ENCODE assay signal across 22 mouse cellular contexts in genomic region chr2:65213675-65214074, GRCm38 (mm10). TPM values are rescaled to one million over a fixed set of nuclear protein-coding genes. Genes with fewer than 3 reads are reported as not detected.
DNase-seq lines count a peak whose midpoint lies in the region; ATAC-seq and TF ChIP-seq lines count a peak whose summit lies in the region.
"Had no signal": no experiment of that assay in that cellular context is flagged by ENCODE, and none has a peak within 500 bp of the region (broad histone marks: within the 10 kb centered on the region; RNA-seq: fewer than 3 reads in every experiment).

No protein-coding gene starts in this region.

- WGBS in kidney, embryonic 14.5 days: 71% methylated on average over 3 of the region's 3 CpGs
- 46% methylated on average over 3 of the region's 3 CpGs for WGBS in kidney, adult 2 months
- WGBS in kidney, embryonic 16.5 days: 82% methylated on average over 3 of the region's 3 CpGs
- WGBS in kidney, embryonic 15.5 days: 80% methylated on average over 3 of the region's 3 CpGs

- TF ChIP-seq POLR2A in kidney, adult 2 months (IDR thresholded peaks at IDR 0.05; ENCODE audit: low read depth, low read length): no peak

- TF ChIP-seq CTCF in kidney, adult 2 months (conservative IDR thresholded peaks at IDR 0.05; ENCODE audit: insufficient read depth, insufficient read length, low read depth, low read length): no peak

- H3K36me3 ChIP-seq in kidney, embryonic 14.5 days (ENCODE audit: control insufficient read depth, insufficient read depth, low read length): no peaks in the 10 kb centered on the region
- H3K36me3 ChIP-seq in kidney, adult 2 months (ENCODE audit: control insufficient read depth, insufficient read depth, low read length): no peaks in the 10 kb centered on the region; the same call in 1 of the 2 replicates
- no peaks in the 10 kb centered on the region for H3K36me3 ChIP-seq in kidney, embryonic 16.5 days (ENCODE audit: insufficient read depth, low read length)
- no peaks in the 10 kb centered on the region for H3K36me3 ChIP-seq in kidney, embryonic 15.5 days
- H3K36me3 ChIP-seq: G1E had no signal

- ATAC-seq in kidney, embryonic 14.5 days (ENCODE audit: low FRiP score, low TSS enrichment): no peak
- ATAC-seq in kidney, embryonic 16.5 days (ENCODE audit: low FRiP score, low TSS enrichment): no peak
- no peak for ATAC-seq in kidney, embryonic 15.5 days (replicated peaks; ENCODE audit: low FRiP score)
- ATAC-seq: activated CD4-positive, CD25-positive, alpha-beta regulatory T cell, adult 4 months; Patski had no signal

- H3K4me3 ChIP-seq in kidney, embryonic 14.5 days (ENCODE audit: low read length): no peak overlapping the region
- no peak overlapping the region for H3K4me3 ChIP-seq in kidney, adult 2 months (ENCODE audit: insufficient read depth, low read depth, low read length)
- H3K4me3 ChIP-seq in kidney, embryonic 16.5 days (ENCODE audit: low read length): no peak overlapping the region
- H3K4me3 ChIP-seq in kidney, embryonic 15.5 days (replicated peaks): no peak overlapping the region

- no peaks in the 10 kb centered on the region for H3K9me3 ChIP-seq in kidney, embryonic 14.5 days (ENCODE audit: control insufficient read depth, low read length)
- H3K9me3 ChIP-seq in kidney, embryonic 16.5 days (ENCODE audit: low read length): no peaks in the 10 kb centered on the region
- H3K9me3 ChIP-seq in kidney, embryonic 15.5 days (replicated peaks): no peaks in the 10 kb centered on the region

- H3K4me1 ChIP-seq in kidney, embryonic 14.5 days (ENCODE audit: control insufficient read depth, insufficient read depth, low read length): peaks cover 7% of the 10 kb centered on the region; the same call in 1 of the 2 replicates
- H3K4me1 ChIP-seq in kidney, adult 2 months (ENCODE audit: control insufficient read depth, insufficient read depth, low read length): peaks cover 57% of the 10 kb centered on the region
- H3K4me1 ChIP-seq in kidney, embryonic 16.5 days (ENCODE audit: insufficient read depth, low read length): peaks cover 40% of the 10 kb centered on the region
- peaks cover 34% of the 10 kb centered on the region for H3K4me1 ChIP-seq in kidney, embryonic 15.5 days

- intact Hi-C loops in heart, postnatal 10 days (cut with DNase I): no loop called here

- DNase-seq in heart, adult 11 months: peak; percentile 86
- no peak for DNase-seq in heart, postnatal 10 days
- DNase-seq in kidney, adult 11 months: peak; percentile 63
- DNase-seq in kidney, adult 2 months: peak; percentile 68
- DNase-seq in kidney, postnatal 14 days: no peak
- DNase-seq: adrenal gland, adult 2 months; adrenal gland, adult 8-10 months; adrenal gland, postnatal 10 days; adrenal gland, postnatal 14 days; adrenal gland, postnatal 25 days; adrenal gland, postnatal 36 days; B cell, adult 2 months; cerebellum, adult 11 months; cerebellum, adult 11-12 months had no signal

- H3K9ac ChIP-seq in kidney, embryonic 14.5 days (ENCODE audit: low read depth, low read length): no peak overlapping the region
- no peak overlapping the region for H3K9ac ChIP-seq in kidney, embryonic 16.5 days (replicated peaks; ENCODE audit: low read length)
- no peak overlapping the region for H3K9ac ChIP-seq in kidney, embryonic 15.5 days

- no peak overlapping the region for H3K4me2 ChIP-seq in kidney, embryonic 14.5 days (replicated peaks; ENCODE audit: low read depth, low read length)
- no peak overlapping the region for H3K4me2 ChIP-seq in kidney, embryonic 16.5 days (replicated peaks; ENCODE audit: low read depth, low read length)
- H3K4me2 ChIP-seq in kidney, embryonic 15.5 days: no peak overlapping the region

- no peaks in the 10 kb centered on the region for H3K27me3 ChIP-seq in kidney, embryonic 14.5 days (ENCODE audit: control insufficient read depth, insufficient read depth, low read length)
- no peaks in the 10 kb centered on the region for H3K27me3 ChIP-seq in kidney, adult 2 months (replicated peaks; ENCODE audit: control insufficient read depth, insufficient read depth, low read length)
- H3K27me3 ChIP-seq in kidney, embryonic 16.5 days (ENCODE audit: insufficient read depth, low read length): no peaks in the 10 kb centered on the region
- no peaks in the 10 kb centered on the region for H3K27me3 ChIP-seq in kidney, embryonic 15.5 days
- H3K27me3 ChIP-seq: CH12.LX, Patski had no signal

- H3K27ac ChIP-seq in kidney, embryonic 14.5 days (ENCODE audit: low read depth, low read length): no peak overlapping the region
- H3K27ac ChIP-seq in kidney, adult 2 months (ENCODE audit: insufficient read depth, low read depth, low read length): peak overlapping the region; percentile 65; the same call in 1 of the 2 replicates
- H3K27ac ChIP-seq in kidney, embryonic 16.5 days (ENCODE audit: low read length): no peak overlapping the region
- peak overlapping the region; percentile 50; the same call in 1 of the 2 replicates for H3K27ac ChIP-seq in kidney, embryonic 15.5 days

RNA-seq across cellular contexts. Expression of gene Cobll1, which starts 25.5 kb away (rescaled TPM):
- total RNA-seq in heart, postnatal 10 days (2021): 10 to 100 TPM; 44.8 to 47.4 TPM
- polyA plus RNA-seq in kidney, embryonic 14.5 days (2014; fragmentation: Nextera tagmentation; extraction: Ambion mirVana): 11.4 and 24.7 TPM in 2 replicates
- 51.7 and 53.2 TPM in 2 replicates for polyA plus RNA-seq in kidney, adult 2 months (2012; rRNA removed)
- polyA plus RNA-seq in kidney, embryonic 16.5 days (2015; fragmentation: Nextera tagmentation; extraction: Ambion mirVana): 21.2 and 25.9 TPM in 2 replicates
- polyA plus RNA-seq in kidney, embryonic 15.5 days (2015; fragmentation: Nextera tagmentation; extraction: Ambion mirVana): 20.1 and 21.7 TPM in 2 replicates
- total RNA-seq: MEL had no signal
- polyA plus RNA-seq: G1E had no signal

Comparison
In these comparisons a context has a peak if more than half of its experiments do, and no peak if none do; other contexts are left out.
1. DNase-seq: peak in heart, adult 11 months (single experiment), kidney, adult 11 months (single experiment) and kidney, adult 2 months (single experiment); none in heart, postnatal 10 days (0 of 2) and kidney, postnatal 14 days (single experiment).
2. H3K27ac ChIP-seq: peak in kidney, adult 2 months (single experiment) and kidney, embryonic 15.5 days (single experiment); none in kidney, embryonic 14.5 days (single experiment) and kidney, embryonic 16.5 days (single experiment).